Mouse (Mus musculus) stomach, postnatal 0 days (tissue): ENCODE results near the gene Kctd12. TPM values are rescaled to one million over a fixed set of nuclear protein-coding genes. Genes with fewer than 3 reads are reported as not detected.

ENCODE experiments used
- ATAC-seq: fragments of 200-750 bp; cut with Nextera tagmentation; 2 replicates; pipeline ENCODE4 v1.8.0; 2017; ENCODE audit not compliant: low FRiP score, low TSS enrichment
- DNase-seq: peaks from one replicate; pipeline ENCODE4 v3.0.0-alpha.2; 2016; ENCODE audit warnings: low spot score
- H3K27ac ChIP-seq: fragments of 300-500 bp; sonication (generic); replicated peaks from 2 replicates; pipeline ENCODE4 v1.5.1; 2014; ENCODE audit warnings: mild to moderate bottlenecking, control low read depth
- H3K27me3 ChIP-seq: fragments of 300-500 bp; sonication (generic); 2 replicates; pipeline ENCODE4 v1.6.1; 2014; ENCODE audit warnings: low read length; ENCODE audit not compliant: control insufficient read depth, insufficient read depth
- H3K36me3 ChIP-seq: fragments of 300-500 bp; sonication (generic); 2 replicates; pipeline ENCODE4 v1.6.1; 2014; ENCODE audit warnings: low read length, mixed read lengths; ENCODE audit not compliant: control insufficient read depth, insufficient read depth
- H3K4me1 ChIP-seq: fragments of 300-500 bp; sonication (generic); replicated peaks from 2 replicates; pipeline ENCODE4 v1.6.1; 2014; ENCODE audit warnings: antibody characterized with exemption; ENCODE audit not compliant: control insufficient read depth, insufficient read depth
- H3K4me2 ChIP-seq: fragments of 300-500 bp; sonication (generic); replicated peaks from 2 replicates; pipeline ENCODE4 v1.6.1; 2014; ENCODE audit warnings: low read depth, mild to moderate bottlenecking, control low read depth, moderate library complexity
- H3K4me3 ChIP-seq: fragments of 300-500 bp; sonication (generic); 2 replicates; pipeline ENCODE4 v1.5.1; 2014; ENCODE audit warnings: low read depth, low read length, control low read depth
- H3K9ac ChIP-seq: fragments of 300-500 bp; sonication (generic); 2 replicates; pipeline ENCODE4 v1.6.1; 2014; ENCODE audit warnings: mild to moderate bottlenecking, low read length, control low read depth, mixed read lengths
- H3K9me3 ChIP-seq: fragments of 300-500 bp; sonication (generic); 2 replicates; pipeline ENCODE4 v1.6.1; 2016; ENCODE audit warnings: low read length; ENCODE audit not compliant: control insufficient read depth
- CTCF ChIP-seq: IDR thresholded peaks from 2 replicates; pipeline ENCODE4 v1.5.1; 2016; ENCODE audit warnings: antibody characterized with exemption, low read depth, mild to moderate bottlenecking, moderate library complexity
- EP300 ChIP-seq: optimal IDR thresholded peaks from 2 replicates; pipeline ENCODE3; 2016; ENCODE audit warnings: antibody characterized with exemption
- WGBS: fragments of 180-500 bp; shearing (Covaris S2); extraction: QIAGEN DNeasy Blood & Tissue Kit; methylation state at CpG from one replicate; pipeline ENCODE4 v1.1.7; 2014; 5-methylcytosine and 5-hydroxymethylcytosine counted together
- polyA plus RNA-seq: library from polyadenylated mRNA; unstranded; fragments of >200 nt; fragmentation: Nextera tagmentation; extraction: Ambion mirVana; gene quantifications from 2 replicates; pipeline ENCODE4 v1.2.1, GENCODE M21; 2015

Kctd12 gene
- polyA plus RNA-seq, 1 experiment from 2014 or later: 6.1 TPM

GRCm38 (mm10) chr14:103007737-103008136 lies 25.3 kb upstream of the Kctd12 start:
- no peaks in the 10 kb centered on the region for H3K27me3 ChIP-seq
- no peak for DNase-seq
- ATAC-seq: no peak
- no peaks in the 10 kb centered on the region for H3K36me3 ChIP-seq
- H3K9me3 ChIP-seq: no peaks in the 10 kb centered on the region
- TF ChIP-seq EP300 (no peak), CTCF (no peak)
- H3K4me1 ChIP-seq: no peaks in the 10 kb centered on the region
- no peak overlapping the region for H3K9ac ChIP-seq
- no peak overlapping the region for H3K4me3 ChIP-seq
- 75% methylated on average over 4 of the region's 4 CpGs for WGBS
- no peak overlapping the region for H3K4me2 ChIP-seq
- no peak overlapping the region for H3K27ac ChIP-seq

- Histone ChIP-seq H3K36me3 (no peaks in the 10 kb centered on the region), H3K9ac (no peak overlapping the region), H3K4me1 (no peaks in the 10 kb centered on the region), H3K27ac (no peak overlapping the region), H3K4me3 (no peak overlapping the region), H3K4me2 (no peak overlapping the region), H3K27me3 (no peaks in the 10 kb centered on the region), H3K9me3 (no peaks in the 10 kb centered on the region)
- DNase-seq (peak; percentile 74), ATAC-seq (peak; percentile 81)
- WGBS: 16% methylated on average over 6 of the region's 6 CpGs
- peak; percentile 97 for TF ChIP-seq CTCF
- no peak for TF ChIP-seq EP300
Observed at GRCm38 (mm10) chr14:102994662-102995561, 12.5 kb upstream of the Kctd12 start.

- no peak overlapping the region for H3K4me2 ChIP-seq
- DNase-seq: no peak
- no peaks in the 10 kb centered on the region for H3K9me3 ChIP-seq
- no peaks in the 10 kb centered on the region for H3K27me3 ChIP-seq
- 71% methylated on average over 3 of the region's 3 CpGs for WGBS
- no peak overlapping the region for H3K4me3 ChIP-seq
- no peak overlapping the region for H3K9ac ChIP-seq
- H3K36me3 ChIP-seq: no peaks in the 10 kb centered on the region
- TF ChIP-seq CTCF (no peak), EP300 (no peak)
- no peak for ATAC-seq
- H3K4me1 ChIP-seq: no peaks in the 10 kb centered on the region
- no peak overlapping the region for H3K27ac ChIP-seq
Observed at GRCm38 (mm10) chr14:102990765-102991164, 8.3 kb upstream of the Kctd12 start.

- DNase-seq (no peak), ATAC-seq (no peak)
- H3K27me3 ChIP-seq: no peaks in the 10 kb centered on the region
- no peak for TF ChIP-seq CTCF
- no peak for TF ChIP-seq EP300
- no peaks in the 10 kb centered on the region for H3K9me3 ChIP-seq
- no peaks in the 10 kb centered on the region for H3K4me1 ChIP-seq
- 44% methylated on average over 5 of the region's 5 CpGs for WGBS
- no peaks in the 10 kb centered on the region for H3K36me3 ChIP-seq
- no peak overlapping the region for H3K4me2 ChIP-seq
- H3K9ac ChIP-seq: no peak overlapping the region
- no peak overlapping the region for H3K4me3 ChIP-seq
- H3K27ac ChIP-seq: no peak overlapping the region
Observed at GRCm38 (mm10) chr14:102989866-102990265, 7.4 kb upstream of the Kctd12 start.

- no peak overlapping the region for H3K9ac ChIP-seq
- 70% methylated on average over 4 of the region's 4 CpGs for WGBS
Observed at GRCm38 (mm10) chr14:102989254-102989653, 6.8 kb upstream of the Kctd12 start.

GRCm38 (mm10) chr14:102987626-102988025 lies 5.2 kb upstream of the Kctd12 start:
- H3K27ac ChIP-seq: no peak overlapping the region
- no peaks in the 10 kb centered on the region for H3K4me1 ChIP-seq
- 54% methylated on average over 5 of the region's 5 CpGs for WGBS
- no peaks in the 10 kb centered on the region for H3K27me3 ChIP-seq
- no peak for TF ChIP-seq CTCF
- no peak for TF ChIP-seq EP300
- DNase-seq (no peak), ATAC-seq (no peak)
- H3K4me2 ChIP-seq: no peak overlapping the region
- H3K36me3 ChIP-seq: no peaks in the 10 kb centered on the region
- H3K9me3 ChIP-seq: no peaks in the 10 kb centered on the region
- no peak overlapping the region for H3K9ac ChIP-seq
- no peak overlapping the region for H3K4me3 ChIP-seq

More at GRCm38 (mm10) chr14:102989254-102989653, 6.8 kb upstream of the Kctd12 start:
- Histone ChIP-seq H3K4me1 (no peaks in the 10 kb centered on the region), H3K27ac (no peak overlapping the region), H3K9me3 (no peaks in the 10 kb centered on the region), H3K4me3 (no peak overlapping the region), H3K4me2 (no peak overlapping the region), H3K36me3 (no peaks in the 10 kb centered on the region), H3K27me3 (no peaks in the 10 kb centered on the region)
- no peak for TF ChIP-seq EP300
- TF ChIP-seq CTCF: no peak
- DNase-seq (no peak), ATAC-seq (no peak)
